Mouse (Mus musculus) embryonic facial prominence, embryonic 15.5 days (tissue): ENCODE data around the gene Mup19. TPM values are rescaled to one million over a fixed set of nuclear protein-coding genes. Genes with fewer than 3 reads are reported as not detected.
A peak's percentile ranks its signal among the peaks of the same experiment; 100 is the strongest.
"Not testable (repeated sequence)": the region's sequence is repeated elsewhere in the genome, so short reads cannot be mapped to it uniquely, and the experiment has no call there.

Experiments
- ATAC-seq: fragments of 200-750 bp; cut with Nextera tagmentation; 2 replicates; pipeline ENCODE4 v1.8.0; 2017; ENCODE audit warnings: low read depth, moderate TSS enrichment; ENCODE audit not compliant: insufficient number of reproducible peaks, low FRiP score, low TSS enrichment
- H3K27ac ChIP-seq: fragments of 300-500 bp; sonication (generic); replicated peaks from 2 replicates; pipeline ENCODE4 v1.5.1; 2015; ENCODE audit warnings: mild to moderate bottlenecking, inconsistent platforms
- H3K27me3 ChIP-seq: fragments of 300-500 bp; sonication (generic); 2 replicates; pipeline ENCODE4 v1.6.1; 2015; ENCODE audit warnings: inconsistent platforms
- H3K36me3 ChIP-seq: fragments of 300-500 bp; sonication (generic); 2 replicates; pipeline ENCODE4 v1.6.1; 2015; ENCODE audit warnings: mild to moderate bottlenecking, inconsistent platforms
- H3K4me1 ChIP-seq: fragments of 300-500 bp; sonication (generic); 2 replicates; pipeline ENCODE4 v1.6.1; 2015; ENCODE audit warnings: inconsistent platforms
- H3K4me2 ChIP-seq: fragments of 300-500 bp; sonication (generic); replicated peaks from 2 replicates; pipeline ENCODE4 v1.6.1; 2015; ENCODE audit warnings: mild to moderate bottlenecking, inconsistent platforms
- H3K4me3 ChIP-seq: fragments of 300-500 bp; sonication (generic); replicated peaks from 2 replicates; pipeline ENCODE4 v1.5.1; 2015; ENCODE audit warnings: mild to moderate bottlenecking, inconsistent platforms
- H3K9ac ChIP-seq: fragments of 300-500 bp; sonication (generic); 2 replicates; pipeline ENCODE4 v1.6.1; 2015; ENCODE audit warnings: inconsistent platforms
- H3K9me3 ChIP-seq: fragments of 300-500 bp; sonication (generic); replicated peaks from 2 replicates; pipeline ENCODE4 v1.6.1; 2016; ENCODE audit warnings: inconsistent platforms
- WGBS: fragments of 180-500 bp; shearing (Covaris S2); methylation state at CpG from one replicate; pipeline ENCODE4 v1.1.7; 2015; 5-methylcytosine and 5-hydroxymethylcytosine counted together
- polyA plus RNA-seq: library from polyadenylated mRNA; unstranded; fragments of >200 nt; fragmentation: Nextera tagmentation; extraction: Ambion mirVana; gene quantifications from 2 replicates; pipeline ENCODE4 v1.2.1, GENCODE M21; 2015

Gene Mup19
- 0.29 TPM in 1 of 2 replicates, not detected in the other for polyA plus RNA-seq

GRCm38 (mm10) chr4:61782169-61782568 lies at the start of gene Mup19:
Gene Mup19, minus strand, starts transcription at chr4:61782269.
- H3K4me3 ChIP-seq, H3K9ac ChIP-seq, H3K36me3 ChIP-seq, H3K27ac ChIP-seq, H3K4me1 ChIP-seq, H3K9me3 ChIP-seq, H3K4me2 ChIP-seq, H3K27me3 ChIP-seq, ATAC-seq: not testable (repeated sequence)
- 89% methylated on average over 1 of the region's 5 CpGs for WGBS

DNA sequence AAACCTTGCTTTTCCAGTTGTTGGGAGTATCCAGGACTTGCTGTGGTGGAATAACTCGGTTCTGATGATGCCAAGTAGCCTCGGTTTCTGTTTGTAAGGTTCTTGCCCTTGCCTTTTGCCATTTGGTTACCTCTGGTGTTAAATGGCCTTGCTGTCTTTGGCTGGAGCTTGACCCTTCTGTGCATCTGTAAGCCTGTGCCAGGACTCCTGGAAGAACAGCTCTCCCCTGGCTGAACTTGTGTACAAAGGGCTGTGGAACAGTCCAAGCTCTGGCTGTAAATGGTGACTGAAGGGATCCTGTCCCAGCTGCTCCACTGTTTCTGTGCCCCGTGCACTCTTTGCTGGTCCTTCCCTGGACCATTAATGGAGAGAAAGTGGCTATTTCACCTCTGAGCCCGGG lies 47.1 kb upstream of the Mup19 start:
- 71% methylated on average over 4 of the region's 4 CpGs for WGBS
- Histone ChIP-seq H3K27ac (no peak overlapping the region), H3K27me3 (no peaks in the 10 kb centered on the region), H3K4me2 (no peak overlapping the region), H3K36me3 (no peaks in the 10 kb centered on the region), H3K4me1 (no peaks in the 10 kb centered on the region), H3K9me3 (no peaks in the 10 kb centered on the region), H3K4me3 (no peak overlapping the region), H3K9ac (no peak overlapping the region)
- no peak for ATAC-seq

- H3K4me1 ChIP-seq = no peaks in the 10 kb centered on the region
- H3K9me3 ChIP-seq = 0 out of 2 replicates have a peak, but pooled peaks cover 5% of the 10 kb centered on the region
- ATAC-seq = no peak
- 87% methylated on average over 15 of the region's 15 CpGs for WGBS
- no peaks in the 10 kb centered on the region for H3K36me3 ChIP-seq
- no peak overlapping the region for H3K9ac ChIP-seq
- H3K4me3 ChIP-seq = no peak overlapping the region
- H3K4me2 ChIP-seq = no peak overlapping the region
- no peak overlapping the region for H3K27ac ChIP-seq
- H3K27me3 ChIP-seq = no peaks in the 10 kb centered on the region
Measured at GRCm38 (mm10) chr4:61823185-61823584, 41.1 kb upstream of the Mup19 start.

DNA sequence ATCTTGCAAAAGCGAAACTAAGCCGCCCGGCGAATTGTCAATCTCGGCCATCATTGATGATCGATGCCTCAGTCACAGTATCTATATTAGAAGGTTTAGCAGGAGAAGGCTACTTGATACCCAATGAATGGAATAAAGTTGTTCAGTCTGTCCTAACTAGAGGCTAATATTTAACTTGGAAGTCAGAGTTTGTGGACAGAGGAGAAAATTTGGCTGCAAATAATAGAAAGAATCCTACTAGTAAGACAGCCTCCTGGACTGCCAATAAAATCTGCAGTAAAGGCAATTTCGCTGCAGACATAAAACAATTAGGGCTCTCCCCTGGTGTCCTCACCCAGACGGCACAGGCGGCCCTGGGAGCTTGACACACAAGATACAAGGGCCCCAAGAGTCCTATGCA lies 40.5 kb upstream of the Mup19 start:
- 92% methylated on average over 9 of the region's 9 CpGs for WGBS
- not testable (repeated sequence) for H3K27me3 ChIP-seq, H3K4me2 ChIP-seq, H3K9me3 ChIP-seq, H3K4me3 ChIP-seq, ATAC-seq, H3K9ac ChIP-seq, H3K27ac ChIP-seq, H3K4me1 ChIP-seq, H3K36me3 ChIP-seq

DNA sequence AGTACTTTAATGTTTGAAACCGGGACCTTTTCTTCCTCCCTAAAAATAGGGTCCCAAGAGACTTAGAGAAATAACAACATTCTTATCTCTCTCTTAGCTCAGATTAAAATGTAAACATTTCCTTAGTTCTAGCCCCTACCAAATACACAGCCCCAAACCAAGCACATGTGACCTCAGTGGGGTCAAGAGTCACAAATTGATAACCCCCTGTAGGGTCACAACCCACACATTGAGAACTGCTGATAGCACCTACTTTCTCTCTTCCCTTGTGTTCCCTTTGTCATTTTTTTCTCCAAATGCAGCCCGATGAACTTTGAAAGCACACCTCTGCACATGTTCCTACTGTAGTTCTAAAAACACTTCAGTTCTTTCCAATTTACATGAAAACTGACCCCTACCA lies 33.5 kb upstream of the Mup19 start:
- Histone ChIP-seq H3K4me3 (no peak overlapping the region), H3K4me2 (no peak overlapping the region), H3K9me3 (no peaks in the 10 kb centered on the region), H3K27ac (no peak overlapping the region), H3K27me3 (no peaks in the 10 kb centered on the region), H3K9ac (no peak overlapping the region), H3K4me1 (no peaks in the 10 kb centered on the region), H3K36me3 (no peaks in the 10 kb centered on the region)
- ATAC-seq = peak; percentile 19; the same call in 1 of the 2 replicates
- 67% methylated on average over 2 of the region's 2 CpGs for WGBS

GRCm38 (mm10) chr4:61813435-61813834 lies 31.4 kb upstream of the Mup19 start:
- H3K9me3 ChIP-seq = no peaks in the 10 kb centered on the region
- no peak overlapping the region for H3K4me3 ChIP-seq
- H3K27me3 ChIP-seq = no peaks in the 10 kb centered on the region
- no peaks in the 10 kb centered on the region for H3K36me3 ChIP-seq
- H3K4me1 ChIP-seq = no peaks in the 10 kb centered on the region
- no peak overlapping the region for H3K9ac ChIP-seq
- no peak overlapping the region for H3K27ac ChIP-seq
- ATAC-seq = 0 out of 2 replicates have a peak, but pooled peaks have one; percentile 39
- no peak overlapping the region for H3K4me2 ChIP-seq

DNA sequence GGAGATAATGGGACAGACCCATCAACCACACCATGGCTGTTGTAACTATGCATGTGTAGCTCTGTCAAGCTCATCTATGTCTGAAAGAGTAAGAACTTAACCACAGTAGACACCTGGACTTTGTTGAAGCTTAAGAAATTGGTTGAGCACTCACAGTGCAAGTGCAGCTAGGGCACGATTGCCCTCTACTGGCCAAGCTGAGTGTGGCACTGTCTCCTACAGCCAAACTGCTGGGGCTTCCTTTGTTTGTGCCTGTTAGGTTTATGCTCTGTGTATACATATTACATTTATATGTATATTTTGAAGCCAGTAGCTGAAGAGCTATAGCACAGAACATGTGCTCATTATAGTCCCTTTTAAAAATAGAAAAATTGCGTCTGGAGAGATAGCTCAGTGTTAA lies 29.1 kb upstream of the Mup19 start:
- H3K4me3 ChIP-seq, H3K27ac ChIP-seq: not testable (repeated sequence)
- 20% methylated on average over 2 of the region's 2 CpGs for WGBS

GRCm38 (mm10) chr4:61808926-61809325 lies 26.9 kb upstream of the Mup19 start:
- 86% methylated on average over 3 of the region's 3 CpGs for WGBS
- H3K36me3 ChIP-seq, H3K4me1 ChIP-seq, H3K9me3 ChIP-seq, H3K27me3 ChIP-seq, H3K4me3 ChIP-seq, ATAC-seq, H3K4me2 ChIP-seq, H3K9ac ChIP-seq, H3K27ac ChIP-seq: not testable (repeated sequence)

More for the DNA sequence above, 29.1 kb upstream of the Mup19 start:
- not testable (repeated sequence) for ATAC-seq, H3K27me3 ChIP-seq, H3K9me3 ChIP-seq, H3K4me2 ChIP-seq, H3K36me3 ChIP-seq, H3K4me1 ChIP-seq, H3K9ac ChIP-seq

DNA sequence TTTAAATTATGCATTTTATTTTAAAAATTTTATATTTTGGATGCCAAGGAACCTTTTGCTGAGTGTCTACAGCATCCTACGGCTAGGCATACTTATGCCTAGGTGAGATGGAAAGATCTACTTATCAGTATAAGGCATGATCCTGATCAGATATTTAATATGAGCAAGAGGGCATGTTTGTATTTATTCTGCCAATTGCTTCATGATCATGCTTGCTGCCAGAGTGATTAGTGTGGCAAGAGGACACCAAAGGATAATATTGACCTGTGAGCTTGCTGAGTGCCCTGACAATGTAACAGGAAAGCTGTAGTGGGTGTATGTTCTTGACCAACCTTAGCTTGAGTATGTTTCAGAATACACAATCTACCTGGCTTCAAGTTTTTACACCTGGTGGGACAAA lies 7.6 kb upstream of the Mup19 start:
- H3K9me3 ChIP-seq, H3K4me2 ChIP-seq, H3K27me3 ChIP-seq, H3K4me1 ChIP-seq, H3K4me3 ChIP-seq, H3K36me3 ChIP-seq, H3K27ac ChIP-seq, H3K9ac ChIP-seq, ATAC-seq: not testable (repeated sequence)
- 86% methylated on average over 1 of the region's 1 CpGs for WGBS

GRCm38 (mm10) chr4:61784231-61784630 lies 2.2 kb upstream of the Mup19 start:
- H3K4me1 ChIP-seq, ATAC-seq, H3K9me3 ChIP-seq, H3K27ac ChIP-seq, H3K4me2 ChIP-seq, H3K4me3 ChIP-seq, H3K27me3 ChIP-seq, H3K36me3 ChIP-seq, H3K9ac ChIP-seq: not testable (repeated sequence)
- WGBS = 87% methylated on average over 1 of the region's 1 CpGs
